Mouse (Mus musculus): ENCODE measurements around the gene Ripor2.

Ripor2 gene

DNA sequence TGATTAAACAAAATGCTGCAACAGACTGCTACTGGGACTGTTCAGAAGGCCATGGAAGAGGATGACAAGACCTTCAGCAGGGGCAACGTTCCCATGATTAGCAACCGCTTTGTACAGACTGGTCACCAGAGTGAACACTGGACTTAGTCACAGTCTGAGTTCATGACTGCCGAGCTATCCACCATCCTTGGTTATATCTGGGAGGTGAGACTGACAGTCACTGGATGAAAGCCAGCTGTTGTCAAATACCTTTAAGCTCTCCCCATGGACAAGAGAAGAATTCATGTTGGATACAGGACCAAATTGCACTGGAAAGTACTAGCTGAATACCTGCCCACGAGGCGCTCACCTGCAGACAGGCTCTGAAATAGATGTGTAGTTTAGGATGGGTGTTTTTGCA lies 2.4 kb downstream of the Ripor2 start:
- no peak for DNase-seq (ENCODE audit: low read depth)

DNA sequence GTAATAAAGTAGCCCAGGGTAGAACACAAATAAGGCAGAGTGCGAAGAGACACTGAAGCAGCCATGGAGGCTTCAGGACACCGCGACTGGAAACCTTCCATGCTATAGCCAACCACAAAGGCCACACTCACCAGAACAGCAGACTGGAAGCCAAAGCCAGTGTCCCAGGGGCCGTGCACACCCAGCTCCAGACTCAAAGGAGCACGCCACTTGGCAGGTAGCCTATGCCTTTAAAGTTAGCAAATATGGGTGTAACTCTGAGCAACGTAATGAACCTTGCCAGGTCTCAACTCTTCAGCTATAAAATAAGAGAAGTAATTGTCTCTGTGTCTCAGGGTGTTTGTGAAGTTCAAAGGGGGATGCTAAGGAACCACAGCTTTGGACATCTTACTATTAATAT lies 2.9 kb downstream of the Ripor2 start:
- DNase-seq (ENCODE audit: low read depth), result no peak

DNA sequence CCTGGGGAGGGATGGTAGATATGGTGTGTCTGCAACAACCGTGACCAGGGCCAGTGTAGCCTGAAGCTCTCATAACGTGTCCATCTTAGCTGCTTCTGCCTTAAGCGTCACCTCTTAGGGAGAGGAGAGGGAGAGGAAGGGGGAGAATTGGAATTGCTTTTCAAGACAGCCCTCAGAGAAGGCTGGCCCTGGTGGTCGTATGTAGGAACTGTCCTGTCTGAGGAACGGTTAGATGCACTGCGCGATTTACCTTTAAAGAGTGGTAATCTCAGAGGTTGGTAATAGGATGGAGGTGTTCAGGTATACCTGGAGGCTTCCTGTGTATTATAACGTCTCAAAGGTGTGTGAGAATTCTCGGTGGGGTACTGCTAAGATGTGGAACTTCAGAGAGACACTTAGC lies 3.4 kb downstream of the Ripor2 start:
- DNase-seq (ENCODE audit: low read depth), result no peak

DNA sequence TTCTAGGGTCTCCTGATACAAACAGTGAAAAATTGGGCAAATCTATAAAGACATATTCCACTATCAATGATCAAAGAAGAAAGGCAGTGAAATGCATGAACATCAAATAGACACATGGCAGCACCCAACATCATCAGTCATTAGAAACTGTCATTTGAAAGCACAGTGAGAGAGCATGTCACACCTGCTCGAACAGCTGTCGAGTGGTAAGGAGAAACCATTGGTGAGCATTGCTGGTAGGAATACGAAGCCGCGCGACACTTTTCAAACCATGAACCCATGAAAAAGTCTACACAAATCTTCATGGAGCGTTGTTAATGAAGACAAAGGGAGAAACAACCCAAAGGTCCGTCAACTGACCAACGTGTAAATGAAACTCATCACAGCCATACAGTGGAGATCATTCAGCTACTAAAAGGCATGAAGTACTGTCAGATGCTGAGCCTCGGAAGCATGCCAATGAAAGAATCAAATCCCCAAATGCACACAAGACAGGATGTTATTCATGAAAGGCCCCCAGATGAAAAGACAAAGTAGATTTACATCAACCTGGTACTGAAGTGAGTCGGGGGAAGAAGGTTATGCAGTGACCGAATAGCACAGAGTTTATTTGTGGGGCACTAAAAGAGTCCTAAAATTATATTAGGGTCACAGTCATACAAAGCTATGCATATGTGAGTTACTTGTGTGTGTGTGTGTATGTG lies 5.4 kb downstream of the Ripor2 start:
- no peak for DNase-seq (ENCODE audit: low read depth)

DNA sequence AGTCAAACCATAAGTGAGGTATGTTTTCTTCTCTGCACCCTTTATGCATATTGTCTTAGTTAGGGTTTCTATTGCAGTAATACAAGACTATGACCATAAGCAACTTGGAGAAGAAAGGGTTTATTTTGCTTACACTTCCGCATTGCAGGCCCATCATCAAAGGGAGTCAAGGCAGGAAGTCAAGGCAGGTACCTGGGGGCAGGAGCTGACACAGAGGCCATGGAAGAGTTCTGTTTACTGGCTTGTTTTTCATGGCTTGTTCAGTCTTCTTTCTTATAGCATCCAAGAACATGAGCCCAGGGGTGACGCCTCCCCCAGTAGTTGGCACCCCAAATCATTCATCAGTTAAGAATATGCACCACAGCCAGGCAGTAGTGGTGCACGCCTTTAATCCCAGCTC lies 6.6 kb downstream of the Ripor2 start:
- DNase-seq (ENCODE audit: low read depth), result no peak

DNA sequence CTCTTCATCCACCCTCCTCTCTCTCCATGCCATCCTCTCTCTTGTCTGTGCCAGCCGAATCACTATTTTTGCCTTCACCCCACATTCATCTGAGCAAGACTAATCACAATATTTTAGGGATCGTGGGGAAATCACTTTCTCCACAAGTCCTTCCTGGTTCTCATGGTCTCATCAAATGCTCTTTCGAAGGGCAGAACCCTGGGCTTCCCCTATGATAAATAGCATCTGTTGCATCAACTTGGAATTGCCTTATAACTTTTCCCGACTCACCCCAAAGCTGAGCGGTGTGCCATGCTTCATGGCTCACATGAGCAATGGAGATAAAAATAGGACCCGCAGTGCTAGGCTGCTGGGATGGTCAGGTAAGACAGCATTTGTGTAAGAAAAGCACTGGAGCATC lies 9.7 kb downstream of the Ripor2 start:
- DNase-seq (ENCODE audit: low read depth), result no peak

DNA sequence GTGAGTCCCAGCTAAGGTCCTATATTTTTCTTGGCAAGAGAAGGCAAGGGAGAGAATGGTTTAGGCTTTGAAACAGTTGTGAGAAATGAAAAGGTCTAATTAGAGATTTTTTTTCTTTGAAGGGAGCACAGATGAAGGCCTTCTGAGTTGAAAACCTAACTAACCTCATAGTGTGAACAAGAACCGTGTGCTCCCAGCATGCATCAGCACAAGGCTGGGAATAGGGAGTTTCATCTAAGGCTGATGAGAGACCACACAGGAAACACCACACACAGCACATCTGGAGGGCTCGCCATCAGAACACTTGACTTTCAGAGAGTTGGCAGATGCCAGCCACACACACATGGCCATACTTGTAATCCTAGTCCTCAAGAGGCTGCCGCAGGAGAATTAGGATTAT lies 12.3 kb downstream of the Ripor2 start:
- DNase-seq (ENCODE audit: low read depth), result no peak

DNA sequence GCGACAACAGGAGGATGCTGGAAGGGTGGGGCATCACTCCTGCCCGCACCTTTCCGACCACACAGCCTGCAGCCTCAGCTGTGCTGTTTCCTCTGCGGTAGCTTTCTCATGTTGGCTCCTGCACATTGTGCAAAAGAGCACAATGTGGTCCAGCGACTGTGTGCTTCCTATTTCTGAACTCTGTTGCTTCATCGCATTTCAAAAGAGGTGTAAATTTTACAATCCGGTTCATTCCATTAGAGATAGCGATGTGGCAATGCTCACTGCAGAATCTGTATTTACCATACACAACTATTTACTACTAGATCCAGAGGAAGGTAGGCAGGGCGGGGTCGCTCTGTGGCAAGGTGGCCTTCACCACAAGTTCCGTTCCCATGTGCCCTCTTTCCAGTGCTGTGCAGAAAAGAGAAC lies 17.6 kb downstream of the Ripor2 start:
- peak; percentile 97 for DNase-seq (ENCODE audit: low read depth)

DNA sequence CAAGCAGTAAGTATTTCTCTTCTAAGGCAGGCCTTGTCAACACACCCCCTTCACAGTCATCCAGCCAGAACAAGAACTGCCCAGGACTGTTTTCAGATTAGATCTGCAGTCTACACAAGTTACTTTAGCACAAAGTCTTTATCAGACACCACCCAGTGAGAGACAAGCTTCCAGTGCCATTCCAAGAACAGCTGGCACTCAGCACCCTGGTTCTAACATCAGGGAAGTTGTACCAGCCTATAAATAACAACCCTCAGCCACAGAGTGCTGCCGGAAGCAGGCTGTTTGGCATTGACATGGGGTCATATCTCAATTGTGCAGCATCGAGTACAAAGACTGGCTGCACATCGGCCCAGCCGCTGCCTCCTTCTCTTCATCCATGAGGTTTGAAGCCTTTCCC lies 21.0 kb downstream of the Ripor2 start:
- peak; percentile 90 for DNase-seq (ENCODE audit: low read depth)

DNA sequence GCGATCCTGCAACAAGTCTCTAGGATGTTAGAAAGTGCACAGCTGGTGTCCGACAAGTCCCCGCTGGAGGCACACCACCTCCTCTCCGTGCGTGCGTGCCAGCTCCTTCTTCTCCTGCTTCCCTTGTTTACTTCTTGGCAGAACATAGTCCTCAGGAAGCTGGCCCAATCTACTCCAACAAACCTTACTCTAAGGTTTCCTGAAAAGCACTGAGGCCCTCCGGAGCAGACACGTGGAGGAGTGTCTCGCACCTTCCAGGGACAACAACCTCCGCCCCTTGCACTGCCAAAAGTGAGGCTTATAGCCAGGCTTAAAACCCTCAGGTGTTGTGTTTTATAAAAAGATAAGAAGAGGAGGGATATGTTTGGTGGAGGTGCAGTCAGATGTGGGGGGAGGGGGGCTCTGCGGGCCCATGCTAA lies 21.6 kb downstream of the Ripor2 start:
- DNase-seq (ENCODE audit: low read depth), result peak; percentile 11

DNA sequence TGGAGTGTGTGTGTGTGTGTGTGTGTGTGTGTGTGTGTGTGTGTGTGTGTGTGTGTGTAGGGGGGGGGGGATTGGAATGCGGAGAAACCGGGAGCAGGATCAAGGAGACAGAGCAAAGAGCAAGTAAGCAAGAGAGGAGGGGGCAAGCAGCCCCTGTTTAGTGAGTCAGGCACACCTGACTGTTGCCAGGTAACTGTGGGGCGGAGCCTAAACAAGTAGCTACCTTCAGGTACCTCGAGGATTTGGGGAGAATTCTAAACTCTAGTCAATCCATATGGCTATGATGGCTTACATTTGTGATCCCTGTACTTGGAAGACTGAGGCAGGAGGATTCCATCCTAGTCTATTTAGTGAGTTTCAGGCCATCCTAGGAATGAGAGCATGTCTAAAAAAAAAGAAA lies 22.1 kb downstream of the Ripor2 start:
- DNase-seq (ENCODE audit: low read depth), result no peak

DNA sequence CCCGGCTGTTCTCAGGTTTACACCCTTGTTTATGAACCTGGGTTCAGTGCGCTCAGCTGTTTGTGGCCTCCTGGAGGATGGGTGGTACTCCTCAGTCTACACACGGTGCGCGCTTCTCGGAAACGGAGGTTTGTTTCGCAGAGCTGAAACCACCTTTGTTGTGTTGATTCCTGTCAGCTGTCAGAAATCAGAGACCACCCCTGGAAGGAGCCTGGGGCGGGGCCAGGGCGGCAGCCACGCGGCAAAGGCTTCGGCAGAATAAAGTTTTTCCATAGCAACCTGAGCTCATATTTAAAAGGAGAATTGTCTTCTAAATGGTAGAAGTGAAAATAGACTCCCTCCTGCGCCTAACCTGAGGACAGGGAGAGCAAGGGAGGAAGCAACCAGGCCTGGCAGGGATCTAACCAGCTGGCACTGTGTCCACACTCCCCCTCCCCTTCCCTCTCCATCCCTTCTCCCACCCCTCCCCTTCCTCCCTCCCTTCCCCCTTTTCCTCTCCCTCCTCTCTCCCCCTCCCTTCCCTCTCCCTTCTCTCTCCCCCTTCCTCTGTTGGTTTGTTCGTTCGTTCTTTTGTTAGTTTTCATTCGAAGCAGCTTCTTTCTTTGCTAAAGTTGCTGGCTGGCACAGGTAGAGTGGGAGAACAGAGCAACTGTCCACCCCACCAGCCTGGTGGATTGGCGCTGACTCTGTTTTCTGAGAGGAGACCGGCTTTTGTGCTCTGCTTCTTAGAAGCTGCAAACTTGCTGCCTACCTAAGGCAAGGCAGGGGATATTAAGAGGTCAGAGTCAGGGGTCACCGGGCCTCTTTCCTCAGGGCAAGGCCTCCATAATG lies 23.0 kb downstream of the Ripor2 start:
- DNase-seq (ENCODE audit: low read depth), result no peak

DNA sequence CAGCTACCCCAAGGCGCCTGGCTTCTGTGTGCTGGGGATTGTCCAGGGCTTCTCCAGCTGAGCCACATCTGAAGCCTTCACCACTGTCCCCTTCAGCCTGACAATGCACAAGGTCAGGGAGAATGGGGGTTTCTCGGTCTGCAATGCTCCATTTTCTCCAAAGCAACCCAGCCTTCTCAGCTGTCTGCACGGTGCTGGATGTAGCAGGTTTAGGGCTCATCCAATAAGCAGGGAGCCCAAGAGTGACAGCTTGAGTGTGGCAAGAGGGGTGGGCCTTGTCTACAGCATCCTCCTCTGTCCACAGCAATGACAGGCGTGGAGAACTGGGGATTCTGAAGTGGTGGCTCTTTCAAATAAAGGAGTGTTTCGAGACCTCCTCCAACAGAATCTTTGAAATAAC lies 23.8 kb downstream of the Ripor2 start:
- DNase-seq (ENCODE audit: low read depth), result no peak

DNA sequence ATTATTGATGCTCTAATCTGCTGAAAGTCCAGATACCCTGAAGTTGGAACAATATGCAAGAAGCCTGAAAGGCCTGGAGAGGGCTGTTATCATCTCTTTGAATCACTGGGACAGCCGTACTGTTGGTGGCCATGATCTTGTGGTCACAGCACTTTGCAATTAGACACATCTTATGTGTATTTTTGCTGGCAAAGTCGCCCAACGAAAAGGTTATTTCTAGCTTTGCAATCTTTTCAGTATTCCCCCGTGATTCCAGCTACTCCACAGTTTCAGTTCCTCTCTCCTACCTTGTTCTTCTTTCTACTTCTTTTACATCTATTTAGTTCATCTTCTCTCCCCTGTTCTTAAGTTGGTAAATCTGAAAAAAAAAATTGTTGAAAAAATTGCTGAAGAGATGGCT lies 26.0 kb downstream of the Ripor2 start:
- no peak for DNase-seq (ENCODE audit: low read depth)

DNA sequence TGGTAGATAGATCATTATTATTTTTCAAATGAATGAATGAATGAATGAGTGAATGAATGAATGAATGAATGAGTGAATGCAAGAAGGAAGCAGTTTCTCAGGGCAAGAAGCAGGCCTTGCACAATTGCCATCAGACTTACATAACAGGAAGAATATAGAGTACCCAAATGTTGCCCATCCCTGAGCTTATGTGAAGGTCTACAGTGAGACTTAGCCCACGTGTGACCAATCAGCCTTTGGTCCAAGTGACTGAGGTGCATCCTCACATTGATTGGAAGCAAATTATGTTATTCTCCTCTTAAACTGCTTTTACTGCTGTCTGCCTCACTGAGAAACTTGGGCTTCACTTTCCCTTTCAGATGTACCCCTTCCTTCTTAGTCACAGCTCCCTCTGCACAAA lies 26.7 kb downstream of the Ripor2 start:
- peak; percentile 31 for DNase-seq (ENCODE audit: low read depth)

DNA sequence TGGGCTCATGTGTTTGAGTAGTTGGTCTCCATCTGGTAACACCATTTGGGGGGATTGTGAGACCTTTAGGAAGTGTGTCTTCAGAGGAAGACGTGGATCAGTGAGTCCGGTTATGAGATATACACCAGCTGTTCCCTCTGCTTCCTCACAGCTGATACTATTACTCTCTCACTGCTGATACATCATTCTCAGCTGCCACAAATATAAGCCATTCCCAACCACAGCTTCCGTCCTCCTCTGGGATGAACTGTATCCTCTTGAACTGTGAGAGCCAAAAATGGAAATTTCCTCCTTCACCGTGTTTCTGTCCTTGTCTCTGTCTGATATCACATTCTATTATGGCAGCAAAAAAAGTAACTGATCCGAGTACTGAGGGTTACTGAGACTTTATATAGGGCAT lies 28.9 kb downstream of the Ripor2 start:
- DNase-seq (ENCODE audit: low read depth), result no peak

DNA sequence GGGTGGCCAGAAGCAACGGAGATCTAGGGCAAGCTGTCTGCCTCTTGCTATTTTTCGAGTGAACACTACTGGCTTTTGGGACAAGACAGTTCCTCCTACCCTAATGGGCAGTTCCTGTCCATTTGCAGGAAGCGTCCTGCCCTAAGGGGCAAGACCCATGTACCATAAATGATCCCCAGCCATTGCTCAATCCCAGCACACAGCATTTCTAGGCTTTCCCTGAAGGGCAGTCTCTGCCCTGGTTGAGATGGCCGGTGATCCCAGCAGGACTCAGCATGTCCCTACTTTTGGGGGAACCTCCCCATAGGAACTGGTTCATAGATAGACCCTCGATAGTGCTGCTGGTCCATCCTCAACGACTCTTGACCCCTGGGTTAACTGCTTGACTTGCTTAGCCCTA lies 31.0 kb downstream of the Ripor2 start:
- DNase-seq (ENCODE audit: low read depth), result no peak

DNA sequence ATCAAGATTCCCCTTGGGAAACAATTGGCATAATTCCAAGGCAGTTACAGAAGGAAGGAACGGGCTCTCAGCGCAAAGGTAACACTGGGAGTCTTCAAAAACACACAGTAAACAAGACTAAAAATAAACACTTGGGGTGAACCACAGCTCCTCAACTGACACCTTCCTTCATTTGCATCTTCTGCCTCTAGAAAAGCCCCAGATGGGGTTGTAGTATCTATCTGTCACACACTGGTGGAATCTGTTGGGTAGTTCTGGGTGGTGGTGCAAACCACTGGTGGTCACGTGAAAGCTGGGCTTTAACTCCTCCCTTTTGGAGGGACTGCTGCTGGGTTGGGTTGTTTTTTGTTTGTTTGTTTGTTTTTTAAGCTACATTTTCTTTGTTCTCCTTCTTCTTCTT lies 31.4 kb downstream of the Ripor2 start:
- DNase-seq (ENCODE audit: low read depth), result peak; percentile 13

DNA sequence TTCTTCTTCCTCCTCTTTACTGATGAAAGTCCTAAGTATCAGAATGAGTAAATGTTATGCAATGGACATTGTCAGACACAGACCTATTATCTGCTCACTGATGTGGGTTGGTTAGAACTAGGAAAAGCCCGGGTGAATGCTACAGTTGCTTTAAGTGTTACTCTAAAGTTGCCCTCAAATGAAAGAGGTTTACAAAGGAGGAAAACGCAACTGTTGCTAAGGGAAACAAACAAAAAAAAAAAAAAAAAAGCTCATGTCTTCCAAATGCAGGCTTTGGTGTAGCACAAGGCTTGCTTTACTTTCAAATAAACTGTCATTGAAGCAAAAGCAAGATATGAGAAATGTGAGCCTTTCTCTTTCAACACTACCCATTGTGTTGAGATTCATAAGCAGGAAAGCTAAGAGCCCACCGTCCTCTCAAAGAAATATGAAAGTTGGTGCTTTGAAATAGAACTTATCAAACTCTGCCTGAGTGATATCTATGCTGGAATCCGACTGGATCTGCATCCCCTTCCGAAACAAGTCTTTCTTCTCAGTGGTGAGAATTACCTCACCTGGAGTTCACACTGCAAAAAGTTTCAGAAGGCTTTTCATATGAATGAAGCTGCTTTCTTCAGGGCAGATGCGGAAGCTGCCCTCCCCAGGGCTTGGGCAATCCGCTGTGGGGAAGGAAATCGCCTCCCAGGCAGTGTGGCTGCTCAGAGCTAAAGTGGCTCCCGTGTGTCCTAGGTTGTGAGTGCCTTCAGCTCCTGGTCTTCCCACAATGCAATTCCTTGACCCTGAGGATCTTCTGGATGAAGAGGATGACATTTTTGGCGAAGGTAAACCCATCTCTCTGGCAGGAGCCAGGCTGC lies 32.2 kb downstream of the Ripor2 start:
- peak; percentile 11 for DNase-seq (ENCODE audit: low read depth)

DNA sequence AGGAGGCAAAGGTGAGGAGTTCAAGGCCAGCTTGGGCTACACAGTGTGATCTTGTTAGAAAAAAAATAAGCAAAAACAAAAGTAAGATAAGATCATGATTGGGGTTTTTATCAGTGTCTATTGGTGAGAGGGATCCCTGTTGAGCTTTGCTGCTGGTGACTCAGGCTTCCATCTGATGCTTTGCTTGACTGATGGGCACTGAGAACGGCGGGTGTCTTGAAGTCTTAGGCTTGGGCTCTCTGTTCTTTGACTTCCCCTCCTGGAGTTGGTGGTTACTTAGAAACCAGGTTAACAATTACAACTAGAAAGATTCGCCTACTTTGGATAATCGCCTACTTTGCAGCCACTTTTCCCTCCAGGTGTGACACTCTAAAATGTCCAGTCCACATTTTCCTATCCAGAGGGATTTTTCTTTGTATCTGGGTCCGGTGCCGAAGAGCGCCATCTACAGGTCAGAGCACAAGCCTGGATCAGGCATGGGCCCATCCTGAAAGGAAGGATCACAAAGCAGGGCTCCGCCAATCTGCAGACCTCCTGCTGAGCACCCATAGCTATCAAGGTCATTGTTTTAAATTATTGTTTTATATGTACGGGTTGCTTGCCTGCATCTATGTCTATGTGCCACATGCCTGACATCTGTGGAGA lies 34.1 kb downstream of the Ripor2 start:
- DNase-seq (ENCODE audit: low read depth), result peak; percentile 60

DNA sequence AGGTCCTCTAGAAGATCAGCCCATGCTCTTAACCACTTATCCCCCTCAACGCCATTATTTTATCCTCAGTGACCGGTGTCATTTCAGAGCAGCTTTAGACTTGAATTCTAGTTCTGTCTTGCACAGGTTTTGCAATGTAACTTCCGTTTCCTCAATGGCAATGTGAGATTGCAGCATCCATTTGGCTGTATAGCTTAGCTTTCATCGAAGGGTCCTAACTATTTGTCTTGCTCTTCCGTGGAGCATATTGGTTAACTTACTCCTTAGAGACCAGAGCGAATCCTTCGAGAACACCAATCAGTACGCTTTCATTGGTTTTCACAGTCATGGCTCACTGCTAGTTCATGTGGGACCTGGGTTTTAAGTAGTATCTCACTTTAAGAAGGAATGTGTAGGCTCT lies 34.7 kb downstream of the Ripor2 start:
- DNase-seq (ENCODE audit: low read depth), result peak; percentile 41

DNA sequence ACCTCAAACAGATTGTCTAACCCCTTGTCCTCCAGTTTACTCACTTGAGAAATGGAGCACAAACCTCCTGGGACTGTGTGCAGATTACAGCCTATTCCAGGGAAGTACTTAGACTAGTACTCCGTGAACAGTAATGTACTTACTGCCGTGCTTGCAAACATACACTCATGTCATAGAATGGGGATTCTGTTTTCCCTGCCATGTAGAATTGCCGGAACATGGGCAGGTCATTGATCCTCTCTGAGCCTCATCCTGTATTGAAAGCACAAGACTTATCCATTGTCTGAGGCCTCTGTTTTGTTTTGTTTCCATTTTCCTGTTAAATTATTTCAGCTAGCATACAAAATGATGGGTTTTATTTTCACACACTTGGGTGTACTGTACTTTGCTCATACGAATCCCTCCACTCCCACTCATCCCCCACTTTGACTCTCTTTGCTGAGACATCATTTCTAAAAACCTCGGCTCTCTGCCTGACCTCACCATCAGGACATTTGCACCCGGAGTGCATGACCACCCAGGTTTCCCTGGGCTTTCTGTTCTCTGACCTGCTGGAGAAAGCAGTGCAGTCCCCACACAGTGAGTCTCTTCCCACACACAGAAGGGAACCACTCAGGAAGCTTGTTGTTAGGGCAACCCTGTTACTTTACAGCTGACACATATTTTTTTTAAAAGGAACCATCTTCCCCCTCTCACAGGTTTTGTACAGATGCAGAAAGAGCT lies 35.2 kb downstream of the Ripor2 start:
- no peak for DNase-seq (ENCODE audit: low read depth)
